24 mouse cellular contexts compared by ENCODE assay signal in the genomic region with DNA sequence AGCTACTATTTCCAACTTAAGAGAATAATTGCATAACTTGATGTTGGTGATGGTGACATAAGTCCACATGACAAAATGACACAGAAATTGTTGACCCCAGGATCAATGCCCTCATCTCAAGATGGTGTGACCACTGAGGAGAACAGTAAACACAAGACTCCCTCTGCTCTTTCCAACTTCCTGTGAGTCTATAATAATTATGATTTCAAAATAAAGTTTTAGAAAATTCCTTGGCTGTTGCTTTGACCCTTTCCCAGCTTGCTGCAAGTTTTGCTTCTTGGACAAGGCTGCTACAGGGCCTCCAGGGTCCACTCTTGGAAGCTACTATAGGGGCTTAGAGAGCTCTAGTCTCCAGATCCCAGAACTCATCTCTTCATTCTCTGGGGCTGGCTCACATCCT. TPM values are rescaled to one million over a fixed set of nuclear protein-coding genes. Genes with fewer than 3 reads are reported as not detected.
DNase-seq lines count a peak whose midpoint lies in the region; ATAC-seq and TF ChIP-seq lines count a peak whose summit lies in the region.
"Had no signal": no experiment of that assay in that cellular context is flagged by ENCODE, and none has a peak within 500 bp of the region (broad histone marks: within the 10 kb centered on the region; RNA-seq: fewer than 3 reads in every experiment).

No protein-coding gene starts in this region.

- peaks cover 2% of the 10 kb centered on the region; the same call in 1 of the 2 replicates for H3K4me1 ChIP-seq in lung, embryonic 16.5 days (replicated peaks; ENCODE audit: control insufficient read depth, insufficient read depth, low read length)
- peaks cover 44% of the 10 kb centered on the region for H3K4me1 ChIP-seq in bone marrow macrophage, adult 2 months (ENCODE audit: control insufficient read depth, insufficient read depth, low read length)
- H3K4me1 ChIP-seq: forebrain, embryonic 13.5 days; midbrain, embryonic 13.5 days; neural tube, embryonic 13.5 days had no signal

- H3K4me3 ChIP-seq in lung, embryonic 16.5 days (ENCODE audit: low read length): no peak overlapping the region
- no peak overlapping the region for H3K4me3 ChIP-seq in bone marrow macrophage, adult 2 months (ENCODE audit: insufficient read depth, low read length)
- H3K4me3 ChIP-seq: forebrain, embryonic 13.5 days; limb, embryonic 13.5 days; midbrain, embryonic 13.5 days; neural tube, embryonic 13.5 days had no signal

- peak; percentile 73 for ATAC-seq in lung, embryonic 16.5 days (ENCODE audit: low read depth)
- ATAC-seq: CD4-positive, CD25-positive, alpha-beta regulatory T cell, adult 4 months; forebrain, embryonic 13.5 days; hindbrain, embryonic 16.5 days had no signal

- no peak overlapping the region for H3K9ac ChIP-seq in lung, embryonic 16.5 days (ENCODE audit: low read length)
- H3K9ac ChIP-seq: forebrain, embryonic 13.5 days; limb, embryonic 13.5 days; liver, embryonic 14.5 days; midbrain, embryonic 13.5 days; neural tube, embryonic 13.5 days had no signal

- no peaks in the 10 kb centered on the region for H3K36me3 ChIP-seq in lung, embryonic 16.5 days (ENCODE audit: control insufficient read depth, insufficient read depth, low read length)
- H3K36me3 ChIP-seq: limb, embryonic 13.5 days; midbrain, embryonic 13.5 days; neural tube, embryonic 13.5 days had no signal

- TF ChIP-seq POLR2A in bone marrow macrophage, adult 2 months (IDR thresholded peaks at IDR 0.05; ENCODE audit: borderline replicate concordance, low read depth, low read length): no peak

- no peaks in the 10 kb centered on the region for H3K9me3 ChIP-seq in lung, embryonic 16.5 days (ENCODE audit: control insufficient read depth, low read length)
- H3K9me3 ChIP-seq: forebrain, embryonic 13.5 days; limb, embryonic 13.5 days; midbrain, embryonic 13.5 days; neural tube, embryonic 13.5 days had no signal

- DNase-seq in heart, adult 18-20 months: peak; percentile 22 to 38
- no peak for DNase-seq in heart, postnatal 36 days
- peak; percentile 35 for DNase-seq in kidney, postnatal 10 days
- DNase-seq in kidney, adult 8-10 months: no peak
- no peak for DNase-seq in lung, adult 18-20 months
- no peak for DNase-seq in spleen, postnatal 10 days (ENCODE audit: low spot score in 2 of 2)
- DNase-seq: adrenal gland, adult 2 months; adrenal gland, postnatal 36 days; cerebellum, adult 8-10 months; cerebellum, postnatal 25 days; gastrocnemius, postnatal 36 days; heart, postnatal 14 days; lung, postnatal 10 days; right cerebral cortex, postnatal 4 days; thymus, postnatal 4 days had no signal

- no peak overlapping the region for H3K4me2 ChIP-seq in lung, embryonic 16.5 days (ENCODE audit: low read depth, low read length)
- H3K4me2 ChIP-seq: forebrain, embryonic 13.5 days; limb, embryonic 13.5 days; midbrain, embryonic 13.5 days; neural tube, embryonic 13.5 days had no signal

- H3K27ac ChIP-seq in lung, embryonic 16.5 days (ENCODE audit: low read length): peak overlapping the region; percentile 34; the same call in 1 of the 2 replicates
- peak overlapping the region; percentile 37 for H3K27ac ChIP-seq in bone marrow macrophage, adult 2 months (ENCODE audit: insufficient read depth, low read depth, low read length)
- H3K27ac ChIP-seq: forebrain, embryonic 13.5 days; limb, embryonic 13.5 days; liver, embryonic 14.5 days; midbrain, embryonic 13.5 days; neural tube, embryonic 13.5 days had no signal

- no peak for TF ChIP-seq CTCF in bone marrow macrophage, adult 2 months (IDR thresholded peaks at IDR 0.05; ENCODE audit: low read depth, low read length)

- no peaks in the 10 kb centered on the region for H3K27me3 ChIP-seq in lung, embryonic 16.5 days (ENCODE audit: control insufficient read depth, insufficient read depth, low read depth, low read length)

- intact Hi-C loops in heart, postnatal 36 days (cut with DNase I): no loop called here

RNA-seq across cellular contexts. Expression of gene Plxna1, which starts 6.4 kb away (rescaled TPM):
- total RNA-seq in heart, adult 18-20 months (2021): 10 to 100 TPM; 21.3 to 22.7 TPM
- total RNA-seq in heart, postnatal 36 days (2021): 10 to 100 TPM; 18.9 to 21.9 TPM
- polyA plus RNA-seq in lung, embryonic 16.5 days (2015; fragmentation: Nextera tagmentation; extraction: Ambion mirVana): 8.7 and 10.4 TPM in 2 replicates
- polyA plus RNA-seq in bone marrow macrophage, adult 2 months (2012; ENCODE audit: insufficient read depth, insufficient read length, missing spikeins): 34.9 and 44.0 TPM in 2 replicates

Comparison
In these comparisons a context has a peak if more than half of its experiments do, and no peak if none do; other contexts are left out.
1. DNase-seq: peak in heart, adult 18-20 months (2 of 2) and kidney, postnatal 10 days (single experiment); none in heart, postnatal 36 days (0 of 2), kidney, adult 8-10 months (0 of 2), lung, adult 18-20 months (0 of 2) and spleen, postnatal 10 days (0 of 2).